Mouse (Mus musculus) liver, embryonic 14.5 days (tissue): ENCODE measurements at regions not wholly inside any gene's neighbourhood (a gene's known extent, or its start where the extent isn't known, plus 50 kb on each side); places are given as distances from the start of the nearest gene placed in this dataset.

Experiments
- CTCF ChIP-seq: IDR thresholded peaks from 2 replicates; pipeline ENCODE4 v1.5.1; 2016; ENCODE audit warnings: antibody characterized with exemption, low read depth, control low read depth
- EP300 ChIP-seq: IDR thresholded peaks from 2 replicates; pipeline ENCODE4 v1.6.1; 2016; ENCODE audit warnings: antibody characterized with exemption, low read depth

- TF ChIP-seq CTCF (no peak), EP300 (no peak)
Measured at GRCm38 (mm10) chr4:127659950-127660349, 302.0 kb upstream of the Gjb5 start.
